Mouse (Mus musculus) liver, embryonic 13.5 days (tissue): Measurements from ENCODE around the gene Zfp978. TPM values are rescaled to one million over a fixed set of nuclear protein-coding genes. Genes with fewer than 3 reads are reported as not detected.

Experiments
- ATAC-seq: fragments of 200-750 bp; cut with Nextera tagmentation; 2 replicates; pipeline ENCODE4 v1.8.0; 2017; ENCODE audit warnings: low read depth, mild to moderate bottlenecking, moderate number of reproducible peaks, moderate library complexity
- DNase-seq: peaks from one replicate; pipeline ENCODE4 v3.0.0; 2022
- H3K27ac ChIP-seq: fragments of 300-500 bp; sonication (generic); 2 replicates; pipeline ENCODE4 v1.5.1; 2015; ENCODE audit warnings: moderate library complexity, mild to moderate bottlenecking, inconsistent platforms
- H3K27me3 ChIP-seq: fragments of 300-500 bp; sonication (generic); 2 replicates; pipeline ENCODE4 v1.6.1; 2015; ENCODE audit warnings: mild to moderate bottlenecking, inconsistent platforms
- H3K36me3 ChIP-seq: fragments of 300-500 bp; sonication (generic); 2 replicates; pipeline ENCODE4 v1.6.1; 2015; ENCODE audit warnings: mild to moderate bottlenecking, inconsistent platforms
- H3K4me1 ChIP-seq: fragments of 300-500 bp; sonication (generic); replicated peaks from 2 replicates; pipeline ENCODE4 v1.6.1; 2015; ENCODE audit warnings: inconsistent platforms
- H3K4me2 ChIP-seq: fragments of 300-500 bp; sonication (generic); 2 replicates; pipeline ENCODE4 v1.6.1; 2015; ENCODE audit warnings: inconsistent platforms, mild to moderate bottlenecking, moderate library complexity
- H3K4me3 ChIP-seq: fragments of 300-500 bp; sonication (generic); replicated peaks from 2 replicates; pipeline ENCODE4 v1.5.1; 2015; ENCODE audit warnings: mild to moderate bottlenecking, inconsistent platforms
- H3K9ac ChIP-seq: fragments of 300-500 bp; sonication (generic); 2 replicates; pipeline ENCODE4 v1.6.1; 2015; ENCODE audit warnings: mild to moderate bottlenecking, inconsistent platforms
- H3K9me3 ChIP-seq: fragments of 300-500 bp; sonication (generic); replicated peaks from 2 replicates; pipeline ENCODE4 v1.6.1; 2016; ENCODE audit warnings: inconsistent platforms
- WGBS: fragments of 180-500 bp; shearing (Covaris S2); methylation state at CpG from one replicate; pipeline ENCODE4 v1.1.7; 2015; ENCODE audit not compliant: insufficient replicate concordance; 5-methylcytosine and 5-hydroxymethylcytosine counted together
- polyA plus RNA-seq: library from polyadenylated mRNA; unstranded; fragments of >200 nt; fragmentation: Nextera tagmentation; extraction: Ambion mirVana; gene quantifications from 2 replicates; pipeline ENCODE4 v1.2.1, GENCODE M21; 2015

Zfp978 gene
- polyA plus RNA-seq, 1 experiment from 2014 or later: 0.16 TPM

DNA sequence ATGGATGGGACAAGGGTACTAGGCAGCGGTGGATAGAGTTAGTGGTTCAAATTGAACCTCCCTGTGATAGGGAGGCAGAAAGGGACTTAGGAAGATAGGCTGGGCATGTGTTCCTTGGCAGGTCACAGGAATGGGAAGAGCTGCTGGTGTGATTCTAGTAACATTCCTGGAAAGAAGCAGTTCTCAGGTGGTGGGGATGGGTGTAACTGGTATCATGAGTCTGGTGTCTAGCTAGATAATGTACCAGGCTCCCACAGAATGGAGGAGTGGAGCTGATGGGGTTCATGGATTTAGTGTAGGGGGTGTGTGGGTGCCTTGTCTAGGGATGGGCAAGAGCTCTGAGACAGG lies 71.3 kb downstream of the Zfp978 start:
- Histone ChIP-seq H3K27me3 (no peaks in the 10 kb centered on the region), H3K9me3 (peaks cover 14% of the 10 kb centered on the region), H3K4me1 (no peaks in the 10 kb centered on the region), H3K36me3 (no peaks in the 10 kb centered on the region), H3K27ac (no peak overlapping the region), H3K4me2 (no peak overlapping the region), H3K4me3 (no peak overlapping the region), H3K9ac (no peak overlapping the region)
- 61% methylated on average over 1 of the region's 1 CpGs for WGBS
- DNase-seq: no peak
- peak; percentile 29 for ATAC-seq

DNA sequence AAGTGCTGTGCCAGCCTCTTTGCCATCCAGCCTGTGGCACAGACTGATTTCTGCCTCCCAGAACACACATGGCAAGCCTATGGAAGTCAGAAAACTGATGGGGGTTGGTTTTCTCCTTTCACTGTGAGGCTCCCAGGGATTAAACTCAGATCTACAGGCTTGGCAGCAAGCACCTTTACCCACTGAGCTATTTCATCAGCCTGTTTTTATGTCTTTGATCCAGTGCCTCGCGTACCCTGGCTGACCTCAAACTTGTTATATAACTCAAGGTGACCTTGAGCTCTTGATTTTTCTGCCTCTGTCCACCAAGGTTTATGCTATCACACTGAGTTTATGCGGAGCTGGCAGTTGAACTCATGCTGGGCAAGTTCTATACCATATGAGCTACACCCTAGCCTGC lies 71.9 kb downstream of the Zfp978 start:
- Histone ChIP-seq H3K9me3 (peaks cover 14% of the 10 kb centered on the region), H3K4me2 (no peak overlapping the region), H3K27ac (no peak overlapping the region), H3K27me3 (no peaks in the 10 kb centered on the region), H3K36me3 (no peaks in the 10 kb centered on the region), H3K9ac (no peak overlapping the region), H3K4me1 (no peaks in the 10 kb centered on the region), H3K4me3 (no peak overlapping the region)
- 26% methylated on average over 3 of the region's 3 CpGs for WGBS
- ATAC-seq (no peak), DNase-seq (no peak)

DNA sequence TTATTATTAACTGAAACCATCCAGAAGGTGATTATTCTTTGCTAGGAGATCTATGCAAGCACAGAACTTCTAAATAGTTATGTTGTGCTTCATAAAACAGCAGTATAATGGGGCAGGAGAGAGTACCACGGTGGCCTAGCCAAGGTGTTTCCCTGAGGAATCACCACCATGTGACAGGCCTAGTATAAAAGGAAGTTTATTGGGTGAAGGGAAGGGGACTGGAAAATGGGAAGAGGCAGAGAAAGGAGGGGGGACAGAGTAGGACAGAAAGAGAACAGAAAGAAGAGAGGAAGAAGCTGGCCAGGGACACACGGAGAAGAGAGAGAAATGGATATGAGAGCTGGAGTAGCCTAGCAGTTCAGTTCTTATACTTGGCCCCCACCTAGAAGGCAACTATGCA lies 72.8 kb downstream of the Zfp978 start:
- Histone ChIP-seq H3K27ac (no peak overlapping the region), H3K4me1 (no peaks in the 10 kb centered on the region), H3K4me3 (no peak overlapping the region), H3K4me2 (no peak overlapping the region), H3K9ac (no peak overlapping the region), H3K36me3 (no peaks in the 10 kb centered on the region), H3K9me3 (peaks cover 14% of the 10 kb centered on the region), H3K27me3 (no peaks in the 10 kb centered on the region)
- 37% methylated on average over 2 of the region's 2 CpGs for WGBS
- ATAC-seq (no peak; the same call in 1 of the 2 replicates), DNase-seq (no peak)

Other genes with a start within 250 kb of the Zfp978 start
- 6.2 and 6.8 TPM in 2 replicates for gene Zfp991, start 229.3 kb upstream of the Zfp978 start, polyA plus RNA-seq
- gene Zfp988, start 55.6 kb upstream of the Zfp978 start, polyA plus RNA-seq: 0.12 and 0.15 TPM in 2 replicates
- gene Zfp982, start 131.1 kb downstream of the Zfp978 start, polyA plus RNA-seq: 2.4 and 3.4 TPM in 2 replicates
- gene Gm16503, start 178.9 kb downstream of the Zfp978 start, polyA plus RNA-seq: 0.06 and 0.10 TPM in 2 replicates
- gene Zfp985, start 192.0 kb downstream of the Zfp978 start, polyA plus RNA-seq: 0.09 and 0.14 TPM in 2 replicates